Mouse (Mus musculus) brown adipose tissue, adult 24 weeks (tissue): ENCODE measurements around the gene Hist1h2bk. TPM values are rescaled to one million over a fixed set of nuclear protein-coding genes. Genes with fewer than 3 reads are reported as not detected.
"Not testable (repeated sequence)": the region's sequence is repeated elsewhere in the genome, so short reads cannot be mapped to it uniquely, and the experiment has no call there.

Experiments
- H3K27ac ChIP-seq: fragments of 200-500 bp; replicated peaks from 2 replicates; pipeline ENCODE4 v1.5.1; 2012; ENCODE audit warnings: low read depth, mild to moderate bottlenecking, low read length
- H3K4me1 ChIP-seq: fragments of 200-500 bp; 2 replicates; pipeline ENCODE4 v1.6.1; 2012; ENCODE audit warnings: low read length, mixed read lengths; ENCODE audit not compliant: control insufficient read depth, insufficient read depth, insufficient read length
- H3K4me3 ChIP-seq: fragments of 200-500 bp; 2 replicates; pipeline ENCODE4 v1.5.1; 2012; ENCODE audit warnings: low read depth, mild to moderate bottlenecking, low read length, moderate library complexity; ENCODE audit not compliant: insufficient read depth
- polyA plus RNA-seq: library from polyadenylated mRNA; stranded (reverse); fragments of >200 nt; gene quantifications from 2 replicates; pipeline ENCODE4 v1.2.4, GENCODE M21; 2012; ENCODE audit not compliant: missing spikeins, insufficient read depth, insufficient read length

Gene Hist1h2bk
- polyA plus RNA-seq, 1 experiment, result not detected

DNA sequence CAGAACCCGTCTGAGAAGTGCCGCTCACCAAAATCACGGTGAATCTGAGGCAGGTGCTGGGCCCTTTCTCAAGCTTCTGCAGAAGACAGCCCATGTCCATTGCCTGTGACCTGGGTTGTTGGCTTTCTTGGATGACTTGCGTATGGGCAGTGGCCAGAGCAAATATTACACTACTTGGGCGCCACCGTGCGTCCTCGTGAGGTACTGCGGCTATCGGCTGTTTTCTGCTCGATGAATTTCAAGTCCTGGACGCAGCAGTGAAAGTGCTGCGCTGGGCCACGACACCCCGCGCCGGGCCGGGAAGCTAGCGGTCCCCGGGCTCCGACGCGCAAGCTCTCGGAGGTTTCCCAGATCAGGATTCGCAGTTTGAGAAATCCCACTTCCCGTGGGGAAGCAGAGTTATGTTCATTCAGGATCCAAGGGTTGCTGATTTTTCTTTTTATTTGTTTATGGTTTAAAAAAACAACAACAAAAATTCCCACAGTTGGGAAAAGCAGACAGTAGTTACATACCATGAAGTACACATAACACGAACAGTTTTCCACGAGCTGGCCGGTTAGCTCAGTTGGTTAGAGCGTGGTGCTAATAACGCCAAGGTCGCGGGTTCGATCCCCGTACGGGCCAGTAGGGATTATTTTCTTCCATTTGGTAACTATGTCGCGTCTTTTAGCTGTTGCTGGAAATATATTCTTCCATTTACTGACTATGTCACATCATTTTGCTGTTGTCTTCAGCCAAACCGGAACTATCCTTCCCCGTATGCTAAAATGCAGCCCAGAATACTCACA is 6.8 kb upstream of the Hist1h2bk start:
- Histone ChIP-seq H3K4me1 (no peaks in the 10 kb centered on the region), H3K27ac (peak overlapping the region; percentile 64), H3K4me3 (peak overlapping the region; percentile 94)

DNA sequence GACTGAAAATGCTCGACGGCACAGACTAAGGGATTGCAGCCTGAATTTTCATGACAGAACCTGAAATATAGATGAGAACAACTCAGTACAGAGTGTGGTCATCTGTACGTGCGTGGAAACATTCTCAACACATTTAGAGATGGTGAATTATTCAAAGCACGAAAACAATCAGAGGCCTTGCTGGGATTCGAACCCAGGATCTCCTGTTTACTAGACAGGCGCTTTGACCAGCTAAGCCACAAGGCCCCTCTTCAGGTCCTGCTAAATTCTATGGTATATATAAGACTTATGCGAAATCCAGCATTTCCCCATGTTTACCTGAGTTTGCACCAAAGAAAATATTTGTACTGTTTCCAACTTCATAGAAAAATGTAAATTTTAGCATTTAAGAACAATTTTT is 5.7 kb upstream of the Hist1h2bk start:
- Histone ChIP-seq H3K4me1 (no peaks in the 10 kb centered on the region), H3K27ac (no peak overlapping the region), H3K4me3 (no peak overlapping the region)

DNA sequence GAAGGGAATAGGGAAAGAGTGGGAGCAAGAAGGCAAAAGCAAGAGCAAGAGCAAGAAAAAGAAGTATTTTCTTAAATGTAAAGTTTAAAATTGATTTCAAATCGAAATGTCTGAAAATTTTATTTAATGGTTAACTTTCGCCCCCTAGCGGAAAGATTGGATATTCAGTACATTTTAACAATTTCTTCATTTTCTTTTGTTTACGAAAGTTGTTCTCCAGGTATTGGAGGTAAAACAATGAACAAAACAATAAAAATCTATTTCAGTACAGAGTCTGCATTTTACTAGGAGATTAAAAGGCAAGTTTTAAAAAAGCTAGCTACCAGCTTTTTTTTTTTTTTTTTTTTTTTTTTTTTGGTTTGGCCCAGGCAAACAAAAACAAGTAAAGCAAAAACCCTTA is 5.2 kb upstream of the Hist1h2bk start:
- Histone ChIP-seq H3K4me1 (no peaks in the 10 kb centered on the region), H3K27ac (no peak overlapping the region)

DNA sequence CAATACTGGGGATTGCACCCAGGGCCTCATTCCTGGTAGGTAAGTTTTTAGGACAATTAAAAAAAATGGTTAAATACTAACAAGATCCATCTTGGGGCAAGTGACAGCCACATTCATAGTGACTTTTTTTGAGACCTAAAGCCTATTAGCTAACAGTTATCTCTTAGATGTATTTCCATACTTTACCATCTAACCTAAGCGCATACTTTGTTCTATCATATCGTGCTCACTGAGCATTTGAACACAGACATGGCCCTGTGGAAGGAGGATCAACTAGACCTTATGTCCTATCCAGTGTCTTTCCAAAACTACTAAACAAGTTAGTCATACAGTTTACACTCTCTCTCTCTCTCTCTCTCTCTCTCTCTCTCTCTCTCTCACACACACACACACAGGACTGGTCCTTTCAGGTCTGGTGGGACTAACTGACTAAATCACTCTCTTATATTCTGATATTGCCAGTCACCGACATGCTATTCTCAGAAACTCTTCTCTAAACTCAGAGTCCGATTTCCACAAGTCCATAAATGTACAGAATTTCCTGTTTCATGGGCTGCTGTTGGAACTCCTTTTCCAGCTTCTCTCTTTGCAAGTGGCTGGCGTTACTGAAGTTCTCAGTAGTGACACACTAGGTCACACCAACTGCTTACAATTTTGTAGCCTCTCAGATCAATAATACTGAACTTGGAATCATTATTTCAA is 1.8 kb upstream of the Hist1h2bk start:
- Histone ChIP-seq H3K4me1 (peaks cover 3% of the 10 kb centered on the region; the same call in 1 of the 2 replicates), H3K4me3 (no peak overlapping the region), H3K27ac (no peak overlapping the region)

More for the DNA sequence above, 5.2 kb upstream of the Hist1h2bk start:
- no peak overlapping the region for H3K4me3 ChIP-seq

DNA sequence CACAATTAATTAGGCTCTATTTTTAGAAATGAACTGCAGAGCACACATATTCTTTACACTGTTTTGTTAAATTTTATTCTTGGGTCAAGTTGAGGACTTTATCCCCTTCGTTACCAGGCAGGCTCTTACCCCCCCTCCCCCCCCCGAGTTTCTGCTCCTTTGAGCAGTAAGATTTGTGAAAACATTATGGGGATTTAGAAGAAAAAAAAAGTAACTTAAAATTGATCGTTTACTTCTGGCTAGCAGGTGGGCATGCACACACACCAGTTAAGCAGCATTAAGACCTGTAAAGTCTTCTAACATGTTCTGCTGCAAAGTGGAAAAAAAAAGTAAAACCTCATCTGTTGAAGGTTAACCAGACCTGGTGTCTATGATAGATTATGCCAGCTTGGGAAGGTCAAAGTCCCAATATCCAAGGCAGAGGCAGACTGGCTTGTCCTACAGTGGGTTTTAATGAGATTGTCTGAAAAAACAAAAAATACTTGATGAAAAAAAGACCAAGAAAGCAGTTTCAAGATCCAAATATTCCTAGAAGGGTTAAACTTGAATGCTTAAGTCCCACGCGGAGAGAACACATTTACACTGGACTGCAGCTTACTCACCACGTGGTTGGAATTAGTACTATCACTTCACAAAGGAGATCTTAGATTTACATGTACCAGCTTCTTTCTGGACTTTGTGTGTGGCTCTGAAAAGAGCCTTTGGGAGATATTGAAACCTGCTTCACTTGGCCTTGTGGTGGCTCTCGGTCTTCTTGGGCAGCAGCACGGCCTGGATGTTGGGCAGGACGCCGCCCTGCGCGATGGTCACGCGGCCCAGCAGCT is 1.0 kb upstream of the Hist1h2bk start:
- Histone ChIP-seq H3K27ac (no peak overlapping the region), H3K4me1 (peaks cover 3% of the 10 kb centered on the region; the same call in 1 of the 2 replicates), H3K4me3 (peak overlapping the region; percentile 39)

DNA sequence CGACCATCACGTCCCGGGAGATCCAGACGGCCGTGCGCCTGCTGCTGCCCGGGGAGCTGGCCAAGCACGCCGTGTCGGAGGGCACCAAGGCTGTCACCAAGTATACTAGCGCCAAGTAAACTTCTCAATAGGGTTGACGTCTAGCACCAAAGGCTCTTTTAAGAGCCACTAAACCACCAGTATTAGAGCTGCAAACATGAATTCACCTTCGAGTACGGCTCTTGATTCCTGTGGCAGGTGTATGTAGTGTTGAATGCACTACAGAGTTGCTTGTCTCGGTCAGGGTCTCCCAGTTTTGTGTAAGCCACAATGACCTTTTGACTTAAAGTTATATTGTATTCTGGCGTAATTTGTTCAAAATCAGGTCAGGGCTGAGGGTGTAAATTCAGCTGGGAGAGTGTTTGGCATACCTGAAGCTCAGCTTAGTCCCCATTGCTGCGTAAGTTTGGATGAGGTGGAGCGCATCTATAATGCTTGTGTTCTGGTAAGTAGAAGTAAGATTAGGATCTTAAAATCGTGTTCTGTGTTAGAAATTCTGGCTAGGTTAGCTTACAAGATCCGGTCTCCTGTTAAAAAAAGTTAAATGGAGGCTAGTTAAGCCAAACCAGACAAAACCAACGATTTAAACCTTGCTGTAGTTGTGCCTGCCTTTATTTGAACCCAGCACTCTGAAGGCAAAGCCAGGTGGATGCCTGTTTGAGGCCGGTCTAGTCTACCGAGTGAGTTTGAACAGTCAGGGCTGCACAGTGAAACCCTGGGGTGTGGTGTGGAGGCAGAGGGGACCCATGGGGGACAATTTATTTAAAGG is 683 bp downstream of the Hist1h2bk start:
- Histone ChIP-seq H3K4me3 (peak overlapping the region; percentile 34), H3K4me1 (peaks cover 3% of the 10 kb centered on the region; the same call in 1 of the 2 replicates), H3K27ac (no peak overlapping the region)

DNA sequence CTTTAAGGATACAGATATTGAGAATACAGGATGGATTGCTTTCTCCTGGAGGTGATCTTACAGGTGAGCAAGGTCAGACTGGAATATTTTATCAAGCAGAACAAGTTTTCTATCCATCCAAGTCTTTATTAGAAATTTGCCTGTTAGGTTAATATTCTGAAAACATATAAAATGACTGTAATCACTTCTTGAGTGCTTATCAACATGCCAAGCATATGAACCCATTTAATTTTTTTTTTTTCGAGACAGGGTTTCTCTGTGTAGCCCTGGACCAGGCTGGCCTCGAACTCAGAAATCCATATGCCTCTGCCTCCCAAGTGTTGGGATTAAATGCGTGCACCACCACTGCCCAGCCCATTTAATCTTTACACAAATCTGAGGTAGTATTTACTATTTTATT is 1.3 kb downstream of the Hist1h2bk start:
- Histone ChIP-seq H3K4me1 (peaks cover 3% of the 10 kb centered on the region; the same call in 1 of the 2 replicates), H3K27ac (no peak overlapping the region), H3K4me3 (no peak overlapping the region)

DNA sequence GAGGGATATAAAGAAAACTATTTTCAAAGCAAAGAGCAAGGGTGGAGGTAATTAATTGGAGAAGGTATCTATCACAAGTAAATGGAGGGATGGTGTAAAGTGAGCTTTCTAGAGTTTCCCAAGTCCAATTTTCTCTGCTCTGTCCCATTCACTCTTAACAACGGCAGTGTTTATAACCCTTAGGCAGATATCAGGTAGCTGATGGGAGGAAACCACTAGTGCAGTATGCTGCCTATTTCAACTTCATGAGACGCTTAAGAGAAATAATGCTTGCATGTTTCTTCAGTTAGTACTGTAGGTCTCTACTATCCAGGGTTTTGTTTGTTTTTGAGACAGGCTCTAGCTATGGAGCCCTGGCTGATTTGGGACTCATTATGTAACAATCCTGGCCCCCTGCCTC is 1.7 kb downstream of the Hist1h2bk start:
- Histone ChIP-seq H3K4me3 (no peak overlapping the region), H3K4me1 (peaks cover 3% of the 10 kb centered on the region; the same call in 1 of the 2 replicates), H3K27ac (no peak overlapping the region)

DNA sequence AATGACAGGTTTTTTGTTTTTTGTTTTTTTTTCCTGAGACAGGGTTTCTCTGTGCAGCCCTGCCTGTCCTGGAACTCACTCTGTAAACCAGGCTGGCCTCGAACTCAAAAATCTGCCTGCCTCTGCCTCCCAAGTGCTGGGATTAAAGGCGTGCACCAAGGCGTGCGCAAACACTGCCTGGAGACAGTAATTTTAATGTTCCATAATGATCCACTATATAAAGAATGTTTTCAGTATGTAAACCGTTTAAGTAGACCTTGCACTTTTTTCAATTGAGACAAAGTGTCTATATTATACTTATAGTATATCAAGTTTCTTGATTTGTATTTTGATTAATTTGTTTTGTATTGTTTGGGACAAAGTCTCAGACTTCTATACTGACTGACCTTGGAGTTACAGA is 3.7 kb downstream of the Hist1h2bk start:
- Histone ChIP-seq H3K27ac (no peak overlapping the region), H3K4me3 (no peak overlapping the region), H3K4me1 (peaks cover 3% of the 10 kb centered on the region)

DNA sequence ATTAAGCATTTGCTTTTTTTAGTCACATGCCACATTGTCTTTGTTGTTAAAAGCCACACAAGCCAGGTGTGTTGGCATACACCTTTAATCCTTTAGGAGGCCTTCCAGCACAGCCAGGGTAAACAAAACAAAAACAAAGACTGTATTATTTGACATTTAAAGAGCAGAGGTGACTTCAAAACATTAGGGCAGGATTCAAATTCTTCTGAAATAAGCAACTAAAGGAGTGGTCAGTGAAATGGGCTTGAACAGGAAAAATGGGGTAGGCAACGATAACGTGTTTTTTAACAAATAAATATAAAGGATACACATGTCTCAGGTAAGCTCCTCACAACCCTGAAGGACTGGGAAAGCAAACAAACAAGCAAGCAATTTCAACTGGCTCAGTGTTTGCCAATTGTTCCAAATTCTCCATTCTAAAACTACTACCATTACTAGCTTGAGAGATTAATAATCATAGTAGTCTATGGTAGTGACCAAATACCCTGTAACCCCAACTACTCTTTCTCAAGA is 4.3 kb downstream of the Hist1h2bk start:
- H3K4me1 ChIP-seq, result peaks cover 3% of the 10 kb centered on the region
- H3K4me3 ChIP-seq, result no peak overlapping the region
- no peak overlapping the region for H3K27ac ChIP-seq

DNA sequence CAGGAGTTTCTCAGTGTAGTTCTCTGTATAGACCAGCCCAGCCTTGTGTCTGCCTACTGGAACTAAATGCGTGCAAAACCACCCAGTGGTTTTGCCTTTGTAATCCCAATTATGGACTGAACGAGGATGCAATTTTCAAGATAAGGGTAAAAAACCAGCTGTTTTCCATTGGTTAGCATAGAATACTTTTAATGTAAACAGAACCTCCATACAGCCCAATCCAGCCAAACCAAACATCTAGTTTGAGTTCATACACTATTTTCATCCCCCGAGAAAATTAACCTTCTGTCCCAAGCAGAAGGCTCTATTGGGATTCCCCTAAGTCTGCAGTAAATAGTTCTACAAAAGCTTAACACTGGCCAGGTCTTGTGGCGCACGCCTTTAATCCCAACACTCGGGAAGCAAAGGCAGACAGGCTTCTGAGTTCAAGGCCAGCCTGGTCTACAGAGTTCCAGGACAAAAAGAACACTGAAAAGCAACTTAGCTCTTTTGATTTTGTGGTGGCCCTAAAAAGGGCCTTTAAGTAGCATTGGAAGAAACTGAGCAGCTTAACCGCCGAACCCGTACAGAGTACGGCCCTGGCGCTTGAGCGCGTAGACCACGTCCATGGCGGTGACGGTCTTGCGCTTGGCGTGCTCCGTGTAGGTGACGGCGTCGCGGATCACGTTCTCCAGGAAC is 4.9 kb downstream of the Hist1h2bk start:
- H3K4me1 ChIP-seq, result peaks cover 3% of the 10 kb centered on the region
- H3K27ac ChIP-seq, result no peak overlapping the region
- H3K4me3 ChIP-seq, result peak overlapping the region; percentile 45

DNA sequence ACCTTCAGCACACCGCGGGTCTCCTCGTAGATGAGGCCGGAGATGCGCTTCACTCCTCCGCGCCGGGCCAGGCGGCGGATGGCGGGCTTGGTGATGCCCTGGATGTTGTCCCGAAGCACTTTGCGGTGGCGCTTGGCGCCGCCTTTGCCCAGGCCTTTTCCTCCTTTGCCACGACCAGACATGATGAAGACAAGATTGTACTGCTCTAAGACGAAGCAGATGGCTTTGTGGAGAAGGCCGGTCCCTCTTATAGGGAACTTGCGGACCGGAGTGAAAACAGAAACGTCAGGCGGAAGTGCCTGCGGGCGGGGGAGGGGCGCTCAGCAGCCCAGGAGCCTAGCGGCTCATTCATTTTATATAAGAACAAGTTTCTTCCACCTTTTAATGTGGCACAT is 5.5 kb downstream of the Hist1h2bk start, which contains the start of gene Hist1h4i:
TSS of gene Hist1h4i (minus strand) at position 221 of the 395 bp plus-strand sequence.
- H3K27ac ChIP-seq, H3K4me1 ChIP-seq: not testable (repeated sequence)
- H3K4me3 ChIP-seq, result peak within 1 kb of the TSS; percentile 45

DNA sequence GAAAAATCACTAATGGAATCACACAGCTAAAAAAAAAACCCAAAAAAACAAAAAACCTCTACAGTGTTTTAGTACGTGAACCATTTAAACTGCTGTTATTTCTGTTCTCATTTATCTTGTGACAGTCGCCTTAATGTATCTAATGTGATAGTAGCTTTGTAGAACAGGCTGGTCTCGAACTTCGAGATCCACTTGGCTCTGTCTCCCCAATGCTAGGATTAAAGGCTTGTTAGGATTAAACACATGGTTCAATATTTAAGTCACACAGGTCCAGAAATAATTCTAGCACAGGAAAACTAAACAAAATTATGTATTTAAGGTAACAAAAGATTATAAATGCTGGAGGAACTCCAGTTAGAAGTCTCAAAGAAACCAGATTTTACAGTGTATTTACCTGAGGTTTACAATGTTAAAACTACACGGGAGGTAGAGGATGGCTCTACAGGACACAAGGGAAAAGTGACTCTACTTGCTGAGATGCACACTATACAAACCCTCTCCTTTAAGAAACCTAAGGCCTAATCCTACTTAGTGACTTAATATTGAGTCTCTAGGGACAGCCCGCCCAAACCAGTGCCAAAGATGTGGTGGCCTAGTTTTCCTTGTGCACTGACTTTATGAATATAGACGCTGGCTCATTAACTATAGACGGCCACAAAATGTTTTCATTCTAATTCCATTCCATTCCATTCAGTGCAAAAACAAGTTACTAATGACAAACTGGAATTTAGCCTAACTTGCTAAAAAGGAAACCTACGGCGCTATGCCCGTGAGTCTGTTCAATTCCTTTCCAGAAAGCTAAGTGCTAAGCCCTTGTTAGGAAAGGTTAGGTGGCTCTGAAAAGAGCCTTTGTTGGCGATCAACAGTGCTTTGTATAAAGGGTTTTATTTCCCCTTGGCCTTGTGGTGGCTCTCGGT is 6.2 kb downstream of the Hist1h2bk start:
- H3K4me3 ChIP-seq, result 0 out of 2 replicates have a peak overlapping the region, but pooled peaks have one; percentile 11
- no peaks in the 10 kb centered on the region; the same call in 1 of the 2 replicates for H3K4me1 ChIP-seq
- H3K27ac ChIP-seq, result no peak overlapping the region
